Mouse (Mus musculus) thymus, adult 2 months (tissue): Measurements from ENCODE around the gene Hnrnpul2.

Experiments used
- CTCF ChIP-seq: fragments of 200-500 bp; IDR thresholded peaks from 2 replicates; pipeline ENCODE4 v1.5.1; 2012; ENCODE audit warnings: mild to moderate bottlenecking, control low read depth, low read length, moderate library complexity, borderline replicate concordance; ENCODE audit not compliant: control insufficient read depth, poor library complexity, insufficient read depth; ENCODE audit errors: extremely low read depth
- POLR2A ChIP-seq: fragments of 200-500 bp; IDR thresholded peaks from 2 replicates; pipeline ENCODE4 v1.6.1; 2012; ENCODE audit warnings: mild to moderate bottlenecking, low read length, control low read depth, moderate library complexity; ENCODE audit not compliant: control insufficient read depth, poor library complexity, insufficient read depth; ENCODE audit errors: extremely low read depth

DNA sequence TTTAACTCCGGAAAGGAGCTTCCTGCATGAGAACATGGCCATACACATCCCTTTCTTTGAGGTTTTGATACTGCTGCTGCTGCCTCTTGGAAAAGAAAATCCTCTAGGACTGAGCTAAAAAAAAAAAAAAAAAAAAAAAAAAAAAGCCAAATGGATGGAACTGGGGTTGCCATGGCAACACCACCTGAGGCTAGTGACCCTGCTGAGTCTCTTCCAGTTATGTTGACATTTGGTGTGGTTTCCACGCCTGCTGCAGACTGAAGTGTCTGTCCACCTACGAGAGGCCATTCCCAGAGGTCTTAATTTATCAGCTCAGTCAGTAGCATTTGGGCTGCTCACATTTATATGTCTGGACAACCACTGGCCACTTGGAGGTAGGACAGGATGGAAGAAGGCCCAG is 31.3 kb upstream of the Hnrnpul2 start:
- no peak for TF ChIP-seq POLR2A
- no peak for TF ChIP-seq CTCF
